Mouse (Mus musculus) hindbrain, postnatal 0 days (tissue): ENCODE data around the gene Fam25c. TPM values are rescaled to one million over a fixed set of nuclear protein-coding genes. Genes with fewer than 3 reads are reported as not detected.
"Not testable (repeated sequence)": the region's sequence is repeated elsewhere in the genome, so short reads cannot be mapped to it uniquely, and the experiment has no call there.

Source experiments
- ATAC-seq: fragments of 200-750 bp; cut with Nextera tagmentation; 2 replicates; pipeline ENCODE4 v1.8.0; 2017; ENCODE audit warnings: mild to moderate bottlenecking, moderate TSS enrichment, moderate library complexity
- DNase-seq: peaks from one replicate; pipeline ENCODE4 v3.0.0-alpha.2; 2015; ENCODE audit warnings: low spot score
- H3K27ac ChIP-seq: fragments of 300-500 bp; sonication (generic); 2 replicates; pipeline ENCODE4 v1.5.1; 2014; ENCODE audit warnings: mild to moderate bottlenecking
- H3K27me3 ChIP-seq: fragments of 300-500 bp; sonication (generic); 2 replicates; pipeline ENCODE4 v1.6.1; 2014; ENCODE audit warnings: low read length, mixed read lengths; ENCODE audit not compliant: insufficient read depth
- H3K36me3 ChIP-seq: fragments of 300-500 bp; sonication (generic); 2 replicates; pipeline ENCODE4 v1.6.1; 2014; ENCODE audit warnings: low read length, mixed read lengths; ENCODE audit not compliant: insufficient read depth
- H3K4me1 ChIP-seq: fragments of 300-500 bp; sonication (generic); 2 replicates; pipeline ENCODE4 v1.6.1; 2014; ENCODE audit warnings: antibody characterized with exemption, low read length, mixed read lengths; ENCODE audit not compliant: insufficient read depth
- H3K4me2 ChIP-seq: fragments of 300-500 bp; sonication (generic); 2 replicates; pipeline ENCODE4 v1.6.1; 2014; ENCODE audit warnings: low read depth, mild to moderate bottlenecking, low read length, moderate library complexity, mixed read lengths
- H3K4me3 ChIP-seq: fragments of 300-500 bp; sonication (generic); 2 replicates; pipeline ENCODE4 v1.5.1; 2014; ENCODE audit warnings: low read length
- H3K9ac ChIP-seq: fragments of 300-500 bp; sonication (generic); replicated peaks from 2 replicates; pipeline ENCODE4 v1.6.1; 2014; ENCODE audit warnings: mild to moderate bottlenecking, low read length, moderate library complexity, mixed read lengths
- H3K9me3 ChIP-seq: fragments of 300-500 bp; sonication (generic); 2 replicates; pipeline ENCODE4 v1.6.1; 2016; ENCODE audit warnings: low read length, mixed read lengths
- CTCF ChIP-seq: IDR thresholded peaks from 2 replicates; pipeline ENCODE4 v1.5.1; 2016; ENCODE audit warnings: antibody characterized with exemption, control low read depth, low read depth
- WGBS: fragments of 180-500 bp; shearing (Covaris S2); extraction: QIAGEN DNeasy Blood & Tissue Kit; methylation state at CpG from one replicate; pipeline ENCODE4 v1.1.7; 2014; 5-methylcytosine and 5-hydroxymethylcytosine counted together
- polyA plus RNA-seq: library from polyadenylated mRNA; unstranded; fragments of >200 nt; fragmentation: Nextera tagmentation; extraction: Ambion mirVana; gene quantifications from 2 replicates; pipeline ENCODE4 v1.2.1, GENCODE M21; 2015
- total RNA-seq: library from RNA; depleted of rRNA; stranded (reverse); fragments of >200 nt; gene quantifications from 2 replicates; pipeline ENCODE4 v1.2.3, GENCODE M21; 2014

Fam25c gene
- total and polyA plus RNA-seq, 2 experiments from 2014 or later, result not detected

GRCm38 (mm10) chr14:34365147-34365507 is 9.9 kb upstream of the Fam25c start:
- DNase-seq (no peak), ATAC-seq (no peak)
- no peak for TF ChIP-seq CTCF
- Histone ChIP-seq H3K4me3 (no peak overlapping the region), H3K4me2 (no peak overlapping the region), H3K9me3 (no peaks in the 10 kb centered on the region), H3K4me1 (no peaks in the 10 kb centered on the region), H3K27me3 (no peaks in the 10 kb centered on the region), H3K27ac (no peak overlapping the region), H3K9ac (no peak overlapping the region), H3K36me3 (no peaks in the 10 kb centered on the region)
- WGBS, result 93% methylated on average over 2 of the region's 2 CpGs

GRCm38 (mm10) chr14:34364254-34365146 is 9.3 kb upstream of the Fam25c start:
- ATAC-seq, result peak; percentile 21
- peak overlapping the region; percentile 65 for H3K4me2 ChIP-seq
- not testable (repeated sequence) for H3K9me3 ChIP-seq, H3K27ac ChIP-seq, DNase-seq, H3K27me3 ChIP-seq, H3K4me1 ChIP-seq, H3K36me3 ChIP-seq
- H3K9ac ChIP-seq, result peak overlapping the region; percentile 64; the same call in 1 of the 2 replicates
- peak overlapping the region; percentile 40 for H3K4me3 ChIP-seq
- 78% methylated on average over 15 of the region's 15 CpGs for WGBS

DNA sequence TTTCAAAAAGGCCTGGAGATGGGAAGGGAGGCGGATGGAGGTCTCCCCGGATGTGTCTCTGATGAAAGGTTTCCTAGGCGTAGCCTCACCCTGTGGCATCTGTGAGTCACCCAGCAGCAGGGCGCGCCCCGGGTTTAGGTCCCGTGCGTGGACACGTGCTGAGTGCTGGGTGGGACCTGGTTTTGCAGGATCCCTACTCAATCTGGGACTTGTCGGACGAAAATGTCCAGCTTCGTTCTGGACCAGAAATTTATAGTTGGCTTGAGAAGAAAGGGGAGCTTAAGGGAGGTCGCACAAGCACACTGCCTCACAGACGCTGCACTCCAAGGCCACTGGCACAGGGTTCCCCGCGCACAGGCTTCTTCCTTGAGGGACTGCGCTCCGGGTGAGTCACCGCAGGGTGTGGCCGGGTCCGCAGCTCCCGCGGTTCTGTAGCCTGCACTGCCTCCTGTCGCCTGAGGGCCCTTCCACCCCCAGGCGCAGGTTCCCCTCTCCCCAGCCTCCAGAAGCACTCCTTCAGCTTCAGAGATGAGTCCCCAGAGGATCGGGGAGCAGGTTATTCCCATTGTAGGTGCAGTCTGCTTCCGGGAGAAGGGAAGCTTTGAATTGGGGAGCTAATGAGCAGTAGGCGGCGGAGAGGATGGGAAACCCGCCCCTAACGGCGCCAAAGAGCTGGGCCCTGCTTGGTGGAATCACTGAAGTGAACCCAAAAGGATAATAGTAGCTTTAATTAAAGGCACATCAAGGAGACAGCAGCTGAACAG is 8.4 kb upstream of the Fam25c start:
- Histone ChIP-seq H3K4me2 (peak overlapping the region; percentile 65), H3K36me3 (no peaks in the 10 kb centered on the region), H3K9me3 (no peaks in the 10 kb centered on the region), H3K27me3 (no peaks in the 10 kb centered on the region), H3K4me3 (peak overlapping the region; percentile 40), H3K27ac (peak overlapping the region; percentile 74; the same call in 1 of the 2 replicates), H3K4me1 (no peaks in the 10 kb centered on the region), H3K9ac (peak overlapping the region; percentile 64)
- peak; percentile 56 for TF ChIP-seq CTCF
- WGBS, result 2% methylated on average over 32 of the region's 32 CpGs
- DNase-seq, result peak; percentile 69
- peak; percentile 87 for ATAC-seq

GRCm38 (mm10) chr14:34362726-34363445 is 7.7 kb upstream of the Fam25c start:
- ATAC-seq (peak; percentile 77), DNase-seq (peak; percentile 85)
- peak; percentile 81 for TF ChIP-seq CTCF
- Histone ChIP-seq H3K4me2 (peak overlapping the region; percentile 65), H3K27me3 (no peaks in the 10 kb centered on the region), H3K9me3 (no peaks in the 10 kb centered on the region), H3K9ac (peak overlapping the region; percentile 64; the same call in 1 of the 2 replicates), H3K27ac (peak overlapping the region; percentile 74; the same call in 1 of the 2 replicates), H3K36me3 (no peaks in the 10 kb centered on the region), H3K4me3 (peak overlapping the region; percentile 40), H3K4me1 (no peaks in the 10 kb centered on the region)
- WGBS, result 36% methylated on average over 18 of the region's 18 CpGs

GRCm38 (mm10) chr14:34362135-34362534 is 6.9 kb upstream of the Fam25c start:
- no peak for DNase-seq
- H3K27ac ChIP-seq, result no peak overlapping the region
- no peak for TF ChIP-seq CTCF
- H3K9me3 ChIP-seq, result no peaks in the 10 kb centered on the region
- H3K27me3 ChIP-seq, result no peaks in the 10 kb centered on the region
- no peak overlapping the region for H3K9ac ChIP-seq
- no peaks in the 10 kb centered on the region for H3K36me3 ChIP-seq
- no peaks in the 10 kb centered on the region for H3K4me1 ChIP-seq
- H3K4me3 ChIP-seq, result no peak overlapping the region
- no peak for ATAC-seq
- H3K4me2 ChIP-seq, result no peak overlapping the region
- 89% methylated on average over 4 of the region's 4 CpGs for WGBS

DNA sequence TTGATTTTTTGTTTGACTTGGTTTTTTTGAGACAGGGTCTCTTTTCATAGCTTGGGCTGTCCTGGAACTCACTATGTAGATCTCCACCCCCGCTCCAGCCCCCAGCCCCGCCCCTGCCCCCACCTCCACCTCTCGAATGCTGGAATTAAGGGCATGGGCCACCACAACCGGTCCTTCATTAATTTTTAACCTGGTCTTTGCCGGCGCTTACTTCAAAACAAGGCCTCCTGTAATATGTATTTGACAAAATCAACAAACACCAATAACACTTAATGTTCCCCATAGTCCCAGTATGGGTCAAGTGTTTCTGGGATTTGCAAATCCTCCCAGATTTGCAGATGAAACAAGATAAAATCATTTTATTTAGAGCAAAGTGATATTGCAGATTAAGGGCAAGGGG is 5.0 kb upstream of the Fam25c start:
- H3K27ac ChIP-seq, result no peak overlapping the region
- TF ChIP-seq CTCF, result no peak
- DNase-seq, result no peak
- H3K36me3 ChIP-seq, result no peaks in the 10 kb centered on the region
- no peak overlapping the region for H3K4me2 ChIP-seq
- no peaks in the 10 kb centered on the region for H3K9me3 ChIP-seq
- no peak for ATAC-seq
- H3K4me3 ChIP-seq, result no peak overlapping the region
- H3K9ac ChIP-seq, result no peak overlapping the region
- WGBS, result 53% methylated on average over 6 of the region's 6 CpGs
- no peaks in the 10 kb centered on the region for H3K27me3 ChIP-seq
- H3K4me1 ChIP-seq, result no peaks in the 10 kb centered on the region
